Mouse (Mus musculus) forebrain, embryonic 14.5 days (tissue): ENCODE data around the gene Kctd15. TPM values are rescaled to one million over a fixed set of nuclear protein-coding genes. Genes with fewer than 3 reads are reported as not detected.

Source experiments
- ATAC-seq: fragments of 200-750 bp; cut with Nextera tagmentation; 2 replicates; pipeline ENCODE4 v1.8.0; 2017; ENCODE audit warnings: mild to moderate bottlenecking, moderate library complexity
- DNase-seq: peaks from one replicate; pipeline ENCODE4 v3.0.0-alpha.2; 2015; ENCODE audit warnings: low spot score
- H3K27ac ChIP-seq: fragments of 300-500 bp; sonication (generic); 2 replicates; pipeline ENCODE4 v1.5.1; 2014; ENCODE audit warnings: low read depth, mild to moderate bottlenecking, control low read depth, low read length, moderate library complexity
- H3K27me3 ChIP-seq: fragments of 300-500 bp; sonication (generic); replicated peaks from 2 replicates; pipeline ENCODE4 v1.6.1; 2014; ENCODE audit warnings: low read length, control low read depth, mixed read lengths; ENCODE audit not compliant: control insufficient read depth, insufficient read depth
- H3K36me3 ChIP-seq: fragments of 300-500 bp; sonication (generic); 2 replicates; pipeline ENCODE4 v1.6.1; 2014; ENCODE audit warnings: low read length, control low read depth; ENCODE audit not compliant: control insufficient read depth, insufficient read depth
- H3K4me1 ChIP-seq: fragments of 300-500 bp; sonication (generic); 2 replicates; pipeline ENCODE4 v1.6.1; 2014; ENCODE audit warnings: antibody characterized with exemption, low read length, control low read depth; ENCODE audit not compliant: control insufficient read depth, insufficient read depth
- H3K4me2 ChIP-seq: fragments of 300-500 bp; sonication (generic); 2 replicates; pipeline ENCODE4 v1.6.1; 2014; ENCODE audit warnings: mild to moderate bottlenecking, control low read depth, low read length
- H3K4me3 ChIP-seq: fragments of 300-500 bp; sonication (generic); 2 replicates; pipeline ENCODE4 v1.5.1; 2014; ENCODE audit warnings: low read depth, low read length, control low read depth
- H3K9ac ChIP-seq: fragments of 300-500 bp; sonication (generic); 2 replicates; pipeline ENCODE4 v1.6.1; 2014; ENCODE audit warnings: mild to moderate bottlenecking, low read length, control low read depth, moderate library complexity
- H3K9me3 ChIP-seq: fragments of 300-500 bp; sonication (generic); replicated peaks from 2 replicates; pipeline ENCODE4 v1.6.1; 2016; ENCODE audit warnings: low read length, control low read depth, mixed read lengths; ENCODE audit not compliant: control insufficient read depth
- WGBS: fragments of 180-500 bp; shearing (Covaris S2); extraction: QIAGEN DNeasy Blood & Tissue Kit; methylation state at CpG from one replicate; pipeline ENCODE4 v1.1.7; 2014; 5-methylcytosine and 5-hydroxymethylcytosine counted together
- polyA plus RNA-seq: library from polyadenylated mRNA; unstranded; fragments of >200 nt; fragmentation: Nextera tagmentation; extraction: Ambion mirVana; gene quantifications from 2 replicates; pipeline ENCODE4 v1.2.1, GENCODE M21; 2014

Gene Kctd15
- polyA plus RNA-seq, 1 experiment from 2014 or later = 16.0 TPM

GRCm38 (mm10) chr7:34596531-34597235, 59.8 kb downstream of the Kctd15 start:
- Histone ChIP-seq H3K4me2 (0 out of 2 replicates have a peak overlapping the region, but pooled peaks have one; percentile 6), H3K9me3 (no peaks in the 10 kb centered on the region), H3K4me3 (no peak overlapping the region), H3K27me3 (no peaks in the 10 kb centered on the region), H3K4me1 (peaks cover 13% of the 10 kb centered on the region), H3K9ac (no peak overlapping the region), H3K36me3 (no peaks in the 10 kb centered on the region), H3K27ac (peak overlapping the region; percentile 67)
- peak; percentile 87 for ATAC-seq
- 6% methylated on average over 14 of the region's 14 CpGs for WGBS
- peak; percentile 76 for DNase-seq

DNA sequence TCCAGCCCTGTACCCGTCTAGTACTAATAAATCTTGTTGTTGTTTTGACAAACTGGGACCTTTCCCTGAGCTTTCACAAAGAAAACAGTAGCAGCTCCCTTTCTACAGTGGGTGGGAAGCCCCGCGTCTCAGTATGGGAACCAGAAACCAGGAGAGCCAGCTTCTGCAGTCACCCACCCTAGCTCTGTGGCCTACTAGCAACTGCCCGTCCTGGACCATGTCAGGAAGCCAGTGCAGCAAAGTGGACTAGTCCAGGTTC, 61.3 kb downstream of the Kctd15 start:
- Histone ChIP-seq H3K27ac (no peak overlapping the region), H3K9me3 (no peaks in the 10 kb centered on the region), H3K4me2 (no peak overlapping the region), H3K27me3 (no peaks in the 10 kb centered on the region), H3K36me3 (no peaks in the 10 kb centered on the region), H3K4me1 (peaks cover 13% of the 10 kb centered on the region), H3K9ac (no peak overlapping the region), H3K4me3 (no peak overlapping the region)
- DNase-seq (no peak), ATAC-seq (no peak)
- 62% methylated on average over 4 of the region's 4 CpGs for WGBS

- peaks cover 13% of the 10 kb centered on the region for H3K4me1 ChIP-seq
- ATAC-seq (0 out of 2 replicates have a peak, but pooled peaks have one; percentile 40), DNase-seq (peak; percentile 66)
- peak overlapping the region; percentile 51 for H3K4me2 ChIP-seq
- WGBS = 22% methylated on average over 18 of the region's 18 CpGs
- peak overlapping the region; percentile 23 for H3K4me3 ChIP-seq
- no peaks in the 10 kb centered on the region for H3K27me3 ChIP-seq
- no peaks in the 10 kb centered on the region for H3K36me3 ChIP-seq
- peak overlapping the region; percentile 51 for H3K9ac ChIP-seq
- H3K27ac ChIP-seq = no peak overlapping the region; the same call in 1 of the 2 replicates
- H3K9me3 ChIP-seq = no peaks in the 10 kb centered on the region
Observed at GRCm38 (mm10) chr7:34594501-34595306, 61.8 kb downstream of the Kctd15 start.

GRCm38 (mm10) chr7:34590711-34591110, 65.8 kb downstream of the Kctd15 start:
- no peak overlapping the region for H3K4me2 ChIP-seq
- H3K9me3 ChIP-seq = no peaks in the 10 kb centered on the region
- H3K9ac ChIP-seq = no peak overlapping the region
- H3K27me3 ChIP-seq = no peaks in the 10 kb centered on the region
- DNase-seq (no peak), ATAC-seq (no peak)
- H3K4me3 ChIP-seq = no peak overlapping the region
- no peak overlapping the region for H3K27ac ChIP-seq
- 94% methylated on average over 11 of the region's 11 CpGs for WGBS
- H3K4me1 ChIP-seq = peaks cover 9% of the 10 kb centered on the region; the same call in 1 of the 2 replicates
- no peaks in the 10 kb centered on the region for H3K36me3 ChIP-seq

Other genes with a start within 250 kb of the Kctd15 start
- 9.2 and 10.4 TPM in 2 replicates for gene Chst8, start 156.0 kb upstream of the Kctd15 start, polyA plus RNA-seq